Mouse (Mus musculus): ENCODE measurements around the gene Orai2. TPM values are rescaled to one million over a fixed set of nuclear protein-coding genes. Genes with fewer than 3 reads are reported as not detected.
"Not testable (repeated sequence)": the region's sequence is repeated elsewhere in the genome, so short reads cannot be mapped to it uniquely, and the experiment has no call there.

The Orai2 gene
- polyA plus RNA-seq, 1 experiment from 2014 or later: 3.3 TPM

- WGBS: 16% methylated on average over 15 of the region's 15 CpGs
- H3K27ac ChIP-seq: peak overlapping the region; percentile 81
- no peak for DNase-seq (ENCODE audit: low spot score)
- peaks cover 5% of the 10 kb centered on the region; the same call in 1 of the 2 replicates for H3K9me3 ChIP-seq
- H3K36me3 ChIP-seq: no peaks in the 10 kb centered on the region
- H3K4me1 ChIP-seq: peaks cover 18% of the 10 kb centered on the region
- 0 out of 2 replicates have a peak, but pooled peaks cover 9% of the 10 kb centered on the region for H3K27me3 ChIP-seq (ENCODE audit: insufficient read depth, poor library complexity, severe bottlenecking)
- peak overlapping the region; percentile 73 for H3K4me3 ChIP-seq
Measured at GRCm38 (mm10) chr5:136169626-136170511, 644 bp downstream of the Orai2 start.

- Histone ChIP-seq H3K4me3 (no peak overlapping the region), H3K9me3 (peaks cover 5% of the 10 kb centered on the region; the same call in 1 of the 2 replicates), H3K27me3 (ENCODE audit: insufficient read depth, poor library complexity, severe bottlenecking) (0 out of 2 replicates have a peak, but pooled peaks cover 9% of the 10 kb centered on the region), H3K4me1 (peaks cover 18% of the 10 kb centered on the region), H3K36me3 (no peaks in the 10 kb centered on the region), H3K27ac (no peak overlapping the region)
- no peak for DNase-seq (ENCODE audit: low spot score)
- WGBS: 86% methylated on average over 3 of the region's 3 CpGs
Measured at GRCm38 (mm10) chr5:136168071-136168470, 2.4 kb downstream of the Orai2 start.

DNA sequence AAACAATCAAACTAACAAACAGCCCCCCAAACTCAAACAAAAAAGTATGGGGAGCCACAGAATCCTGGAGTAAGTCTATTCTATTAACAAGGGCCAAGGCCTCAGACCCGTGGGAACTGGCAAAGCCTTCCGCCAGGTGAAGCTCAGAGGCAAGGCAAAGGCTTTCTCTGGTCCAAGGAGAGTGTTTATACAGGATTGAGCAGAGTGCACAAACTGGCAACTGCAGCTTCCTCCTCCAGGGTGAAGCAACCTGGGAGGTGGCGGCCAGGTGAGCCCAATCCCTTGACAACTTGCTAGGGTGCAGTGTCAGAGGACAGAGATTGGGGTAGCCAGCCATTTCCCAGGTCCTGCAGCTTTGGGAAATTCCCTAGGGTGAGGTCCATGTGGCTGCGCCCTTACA lies 3.2 kb downstream of the Orai2 start:
- Histone ChIP-seq H3K4me3 (no peak overlapping the region), H3K27me3 (ENCODE audit: insufficient read depth, poor library complexity, severe bottlenecking) (0 out of 2 replicates have a peak, but pooled peaks cover 9% of the 10 kb centered on the region), H3K4me1 (peaks cover 18% of the 10 kb centered on the region), H3K27ac (no peak overlapping the region), H3K36me3 (no peaks in the 10 kb centered on the region), H3K9me3 (peaks cover 5% of the 10 kb centered on the region; the same call in 1 of the 2 replicates)
- DNase-seq (ENCODE audit: low spot score): no peak
- WGBS: 83% methylated on average over 4 of the region's 4 CpGs

GRCm38 (mm10) chr5:136165246-136165645 lies 5.3 kb downstream of the Orai2 start:
- 78% methylated on average over 8 of the region's 8 CpGs for WGBS
- no peak for DNase-seq (ENCODE audit: low spot score)
- peaks cover 5% of the 10 kb centered on the region; the same call in 1 of the 2 replicates for H3K9me3 ChIP-seq
- H3K36me3 ChIP-seq: no peaks in the 10 kb centered on the region
- H3K4me3 ChIP-seq: no peak overlapping the region
- peaks cover 4% of the 10 kb centered on the region; the same call in 1 of the 2 replicates for H3K4me1 ChIP-seq
- H3K27ac ChIP-seq: no peak overlapping the region
- H3K27me3 ChIP-seq (ENCODE audit: insufficient read depth, poor library complexity, severe bottlenecking): no peaks in the 10 kb centered on the region

DNA sequence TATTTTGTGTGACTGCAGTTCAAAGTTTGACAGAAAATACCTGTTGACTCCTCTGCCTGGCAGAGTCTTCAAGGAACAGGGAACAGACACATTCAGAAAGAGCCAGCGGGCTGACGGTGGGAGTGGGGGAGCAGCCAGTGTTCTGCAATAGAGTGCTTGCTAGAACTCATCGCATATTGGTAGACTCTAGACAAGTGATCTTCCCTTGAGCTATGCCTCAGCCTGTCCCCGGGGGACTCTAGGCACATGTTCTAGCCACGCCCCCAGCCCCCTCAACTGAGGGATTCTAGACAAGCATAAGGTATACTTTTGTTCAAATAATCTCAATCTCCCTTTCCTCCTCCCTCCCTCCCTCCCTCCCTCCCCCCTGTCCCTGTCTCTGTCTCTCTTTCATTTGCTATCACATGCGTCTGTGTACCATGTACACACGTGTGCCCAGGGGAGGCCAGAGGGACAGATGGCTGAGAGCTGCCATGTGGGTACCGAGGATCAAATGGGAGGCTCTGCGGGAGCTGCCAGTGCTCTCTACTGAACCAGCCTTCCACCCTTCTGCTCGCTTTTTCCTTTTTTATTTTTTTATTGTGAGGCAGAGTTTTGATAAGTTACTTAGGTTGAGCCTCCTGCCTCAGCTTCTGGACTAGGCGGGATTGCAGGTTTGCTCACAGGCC lies 6.6 kb downstream of the Orai2 start:
- H3K36me3 ChIP-seq: no peaks in the 10 kb centered on the region
- no peaks in the 10 kb centered on the region for H3K4me1 ChIP-seq
- DNase-seq (ENCODE audit: low spot score): no peak
- no peak overlapping the region for H3K4me3 ChIP-seq
- H3K9me3 ChIP-seq: peaks cover 5% of the 10 kb centered on the region; the same call in 1 of the 2 replicates
- no peaks in the 10 kb centered on the region for H3K27me3 ChIP-seq (ENCODE audit: insufficient read depth, poor library complexity, severe bottlenecking)
- WGBS: 83% methylated on average over 11 of the region's 11 CpGs
- no peak overlapping the region for H3K27ac ChIP-seq

DNA sequence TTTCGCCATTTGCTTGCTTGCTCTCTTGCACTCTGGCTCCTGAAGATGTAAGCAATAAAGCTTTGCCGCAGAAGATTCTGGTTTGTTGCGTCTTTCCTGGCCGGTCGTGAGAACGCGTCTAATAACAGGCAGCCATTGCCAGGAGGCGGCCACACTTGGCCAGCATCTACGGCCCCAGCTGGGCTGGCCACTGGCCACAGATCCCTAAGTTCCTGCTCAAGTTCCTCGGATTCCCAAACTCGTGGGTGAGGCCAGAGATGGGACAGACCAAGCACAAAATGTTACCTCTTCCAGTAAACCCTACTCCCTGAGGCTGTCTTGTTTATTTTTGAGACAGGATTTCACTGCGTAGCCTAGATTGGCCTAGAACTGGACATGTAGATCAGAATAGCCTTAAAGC lies 10.4 kb downstream of the Orai2 start:
- 88% methylated on average over 11 of the region's 12 CpGs for whole genome bisulfite sequencing
- DNase-seq (ENCODE audit: low spot score); H3K4me1 ChIP-seq; H3K9me3 ChIP-seq; H3K4me3 ChIP-seq; H3K27me3 ChIP-seq (ENCODE audit: insufficient read depth, poor library complexity, severe bottlenecking); H3K27ac ChIP-seq; H3K36me3 ChIP-seq: not testable (repeated sequence)

- no peak for DNase-seq (ENCODE audit: low spot score)
- Histone ChIP-seq H3K9me3 (no peaks in the 10 kb centered on the region), H3K4me1 (no peaks in the 10 kb centered on the region), H3K36me3 (no peaks in the 10 kb centered on the region), H3K27ac (no peak overlapping the region), H3K27me3 (ENCODE audit: insufficient read depth, poor library complexity, severe bottlenecking) (no peaks in the 10 kb centered on the region), H3K4me3 (no peak overlapping the region)
- WGBS: 74% methylated on average over 5 of the region's 5 CpGs
Measured at GRCm38 (mm10) chr5:136155399-136155798, 15.1 kb downstream of the Orai2 start.

DNA sequence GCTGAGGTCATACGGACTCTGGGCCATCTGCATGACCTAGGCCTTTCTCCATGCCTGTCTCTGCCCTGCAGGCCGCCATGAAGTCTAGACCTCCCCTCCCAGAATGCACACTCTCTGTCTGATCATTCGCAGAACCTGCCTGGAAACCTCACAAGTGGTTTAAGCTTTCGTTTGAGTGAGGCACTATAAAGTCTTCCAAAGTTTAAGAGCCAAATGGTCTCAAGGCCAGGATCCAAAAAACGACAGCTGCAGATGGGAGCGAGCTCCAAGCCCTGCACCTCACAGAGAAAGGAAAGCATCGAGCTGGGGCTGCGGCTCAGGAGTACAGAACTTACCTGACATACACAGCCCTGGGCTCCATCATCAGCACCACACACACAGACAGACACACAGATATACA lies 18.1 kb downstream of the Orai2 start:
- Histone ChIP-seq H3K9me3 (no peaks in the 10 kb centered on the region), H3K27ac (no peak overlapping the region), H3K27me3 (ENCODE audit: insufficient read depth, poor library complexity, severe bottlenecking) (no peaks in the 10 kb centered on the region), H3K4me3 (no peak overlapping the region), H3K4me1 (no peaks in the 10 kb centered on the region), H3K36me3 (no peaks in the 10 kb centered on the region)
- no peak for DNase-seq (ENCODE audit: low spot score)
- WGBS: 81% methylated on average over 8 of the region's 8 CpGs

GRCm38 (mm10) chr5:136149134-136149576 lies 21.4 kb downstream of the Orai2 start:
- H3K4me3 ChIP-seq; H3K27ac ChIP-seq; H3K36me3 ChIP-seq; H3K9me3 ChIP-seq; H3K4me1 ChIP-seq; H3K27me3 ChIP-seq (ENCODE audit: insufficient read depth, poor library complexity, severe bottlenecking); DNase-seq (ENCODE audit: low spot score): not testable (repeated sequence)
- WGBS: 79% methylated on average over 5 of the region's 5 CpGs

- H3K4me1 ChIP-seq: no peaks in the 10 kb centered on the region
- no peak for DNase-seq (ENCODE audit: low spot score)
- 71% methylated on average over 8 of the region's 8 CpGs for WGBS
- H3K27me3 ChIP-seq (ENCODE audit: insufficient read depth, poor library complexity, severe bottlenecking): no peaks in the 10 kb centered on the region
- H3K27ac ChIP-seq: no peak overlapping the region
- H3K4me3 ChIP-seq: no peak overlapping the region
- H3K36me3 ChIP-seq: no peaks in the 10 kb centered on the region
- H3K9me3 ChIP-seq: 0 out of 2 replicates have a peak, but pooled peaks cover 2% of the 10 kb centered on the region
Measured at GRCm38 (mm10) chr5:136147704-136148103, 22.8 kb downstream of the Orai2 start.

- Histone ChIP-seq H3K4me1 (no peaks in the 10 kb centered on the region), H3K36me3 (peaks cover 6% of the 10 kb centered on the region), H3K9me3 (0 out of 2 replicates have a peak, but pooled peaks cover 2% of the 10 kb centered on the region), H3K4me3 (no peak overlapping the region), H3K27me3 (ENCODE audit: insufficient read depth, poor library complexity, severe bottlenecking) (no peaks in the 10 kb centered on the region), H3K27ac (no peak overlapping the region)
- no peak for DNase-seq (ENCODE audit: low spot score)
- 75% methylated on average over 1 of the region's 1 CpGs for WGBS
Measured at GRCm38 (mm10) chr5:136146936-136147335, 23.6 kb downstream of the Orai2 start.

DNA sequence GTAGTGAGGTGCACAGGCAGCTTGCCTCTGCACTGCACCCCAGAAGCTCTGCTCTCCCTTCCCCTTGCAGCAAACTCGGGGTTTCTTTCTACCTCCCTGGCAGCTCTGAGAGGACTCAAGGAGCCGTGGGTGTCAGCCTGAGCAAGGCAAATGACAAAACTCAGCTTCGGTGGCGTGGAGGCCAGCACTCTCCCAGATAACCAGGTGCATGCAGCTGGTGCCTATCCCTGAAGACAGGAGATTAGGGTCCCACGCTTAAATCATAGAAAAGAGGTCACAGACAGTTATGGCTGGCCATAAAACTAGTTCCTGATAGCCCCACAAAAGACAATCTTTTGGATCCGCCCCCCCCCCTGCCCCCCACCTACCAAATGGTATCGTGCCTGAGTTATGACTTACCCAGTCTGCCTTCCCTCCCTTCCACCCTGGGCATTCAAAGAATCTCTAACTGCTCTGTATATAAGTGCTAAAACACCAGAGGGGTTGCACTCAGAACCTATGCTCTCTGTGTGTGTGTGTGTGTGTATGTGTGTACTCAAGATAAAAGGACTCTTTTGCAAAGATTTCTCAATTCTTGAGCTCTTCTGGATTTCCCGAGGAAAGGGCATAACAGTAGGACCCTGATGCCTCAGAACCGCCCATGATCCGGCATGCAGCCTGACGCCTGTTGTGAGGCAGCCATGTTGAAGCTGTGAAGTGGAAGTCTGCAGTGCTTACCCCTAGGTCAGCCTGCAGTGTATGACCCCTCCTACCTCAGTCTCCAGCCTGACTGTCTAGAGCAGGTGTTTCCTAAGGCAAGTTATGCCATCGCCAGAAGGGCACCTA lies 25.7 kb downstream of the Orai2 start:
- peaks cover 25% of the 10 kb centered on the region for H3K36me3 ChIP-seq
- no peaks in the 10 kb centered on the region for H3K27me3 ChIP-seq (ENCODE audit: insufficient read depth, poor library complexity, severe bottlenecking)
- H3K27ac ChIP-seq: no peak overlapping the region
- no peaks in the 10 kb centered on the region for H3K4me1 ChIP-seq
- DNase-seq (ENCODE audit: low spot score): no peak
- H3K9me3 ChIP-seq: 0 out of 2 replicates have a peak, but pooled peaks cover 2% of the 10 kb centered on the region
- H3K4me3 ChIP-seq: no peak overlapping the region
- WGBS: 67% methylated on average over 12 of the region's 12 CpGs

Measured in heart, embryonic 10.5 days (tissue).